Mouse (Mus musculus) B cell, adult 67 days (primary cell): Measurements from ENCODE around the gene Magi1. TPM values are rescaled to one million over a fixed set of nuclear protein-coding genes. Genes with fewer than 3 reads are reported as not detected.

ENCODE experiments used
- total RNA-seq, 2 experiments: library from RNA; stranded (reverse); gene quantifications; 4 replicates each; pipeline ENCODE4 v1.2.4; 2023

The Magi1 gene
- 1 to 10 TPM in 1 of 2 experiments, not detected in 1; 1.2 TPM for total RNA-seq

DNA sequence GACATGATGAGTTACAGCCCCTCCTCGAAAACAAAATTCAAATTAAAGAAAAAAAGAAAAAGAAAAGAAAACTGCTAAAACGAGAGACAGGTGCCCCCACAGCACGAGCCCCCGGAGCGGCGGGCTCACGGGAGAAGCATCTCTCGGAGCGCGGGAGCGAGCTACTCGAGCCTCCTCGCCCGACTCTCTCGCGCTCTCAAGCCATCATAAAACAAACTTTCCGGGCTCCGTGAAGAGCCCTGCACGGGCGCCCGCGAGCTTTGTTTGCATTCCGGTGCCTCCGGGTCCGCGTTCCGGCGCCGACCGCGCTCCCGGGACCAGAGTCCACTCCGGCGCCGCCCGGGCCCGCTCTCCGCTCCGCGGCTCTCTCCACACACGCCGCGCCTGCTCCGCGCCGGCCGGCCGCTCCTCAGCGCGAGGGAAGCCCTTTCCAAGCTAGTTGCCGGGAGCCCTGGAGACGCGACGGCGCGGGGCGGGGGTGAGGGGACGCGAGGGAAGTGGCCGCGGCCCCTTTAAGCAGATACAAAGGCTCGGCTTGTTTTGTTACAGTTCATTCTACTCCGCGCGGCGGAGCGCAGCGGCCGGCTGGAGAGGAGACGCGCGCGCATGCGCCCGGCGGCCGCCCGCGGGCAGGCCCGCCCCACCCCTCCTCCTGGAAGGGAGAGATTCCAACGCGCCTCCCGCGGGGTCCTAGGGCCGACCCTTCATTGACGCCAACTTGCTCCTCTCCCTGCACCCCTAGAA is at the start of gene Magi1:
Magi1 (minus strand) TSS at position 600 of the 744 bp plus-strand sequence.

Other genes with a start within 250 kb of the Magi1 start
- 10 to 100 TPM; 11.6 to 30.5 TPM for gene Slc25a26, start 216.4 kb upstream of the Magi1 start, total RNA-seq